Mouse (Mus musculus): ENCODE measurements around the gene Lrrc74a. TPM values are rescaled to one million over a fixed set of nuclear protein-coding genes. Genes with fewer than 3 reads are reported as not detected.

The Lrrc74a gene
- polyA plus RNA-seq, 1 experiment = not detected

Other genes starting within 250 kb of the Lrrc74a start
- gene Vash1, start 55.7 kb upstream of the Lrrc74a start, polyA plus RNA-seq (2012; ENCODE audit: insufficient read depth, insufficient read length, missing spikeins) = 1.0 and 1.5 TPM in 2 replicates
- 2.2 and 2.9 TPM in 2 replicates for gene Angel1, start 7.9 kb upstream of the Lrrc74a start, polyA plus RNA-seq (2012; ENCODE audit: insufficient read depth, insufficient read length, missing spikeins)
- 7.1 and 23.0 TPM in 2 replicates for gene Irf2bpl, start 150.4 kb downstream of the Lrrc74a start, polyA plus RNA-seq (2012; ENCODE audit: insufficient read depth, insufficient read length, missing spikeins)
- 15.9 and 16.4 TPM in 2 replicates for gene Cipc, start 212.7 kb downstream of the Lrrc74a start, polyA plus RNA-seq (2012; ENCODE audit: insufficient read depth, insufficient read length, missing spikeins)